Mouse (Mus musculus): Measurements from ENCODE around the gene Gm47429.
"Not testable (repeated sequence)": the region's sequence is repeated elsewhere in the genome, so short reads cannot be mapped to it uniquely, and the experiment has no call there.

Gm47429 gene

DNA sequence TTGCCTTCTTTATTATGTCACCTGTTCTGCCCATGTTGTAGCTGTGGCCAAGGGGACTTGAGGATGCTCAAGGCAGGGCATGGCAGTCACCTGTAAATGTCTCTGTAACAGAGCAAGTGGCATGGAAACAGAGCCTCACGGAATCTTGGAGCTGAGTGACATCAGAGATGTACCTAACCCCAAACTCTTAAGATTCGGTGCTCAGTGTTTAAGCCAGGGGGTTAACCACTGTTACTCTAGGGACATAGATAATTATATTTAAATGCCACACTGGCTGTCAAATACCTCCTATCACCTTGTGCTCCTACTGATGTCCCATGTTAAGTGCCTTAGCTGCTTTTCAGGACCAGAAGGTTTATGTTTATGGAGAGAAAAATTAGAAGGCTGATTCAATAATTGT, at the start of gene Gm47429:
TSS of gene Gm47429 (minus strand) at position 101 of the 400 bp plus-strand sequence.
- no peak for DNase-seq (ENCODE audit: low read depth)

DNA sequence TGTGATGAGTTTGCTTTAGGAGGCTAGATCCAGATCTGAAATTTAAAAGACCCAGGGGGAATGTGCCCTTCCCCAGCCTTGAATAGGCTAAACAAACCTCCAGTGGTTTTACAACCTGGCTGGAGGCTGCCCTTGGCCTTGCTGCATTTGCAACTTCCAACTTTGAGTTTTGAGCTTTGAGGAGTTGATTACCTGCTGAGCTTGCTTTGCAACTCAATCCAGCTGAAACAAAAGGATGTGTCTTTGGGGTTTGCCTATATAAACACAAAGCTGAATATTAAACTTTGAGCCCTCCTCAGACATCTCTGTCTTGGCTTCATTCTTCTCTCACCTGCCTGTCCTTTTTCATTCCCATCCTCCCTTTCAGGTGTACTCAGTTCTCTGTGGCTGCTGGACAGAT, 44.8 kb upstream of the Gm47429 start:
- not testable (repeated sequence) for DNase-seq (ENCODE audit: low read depth)

DNA sequence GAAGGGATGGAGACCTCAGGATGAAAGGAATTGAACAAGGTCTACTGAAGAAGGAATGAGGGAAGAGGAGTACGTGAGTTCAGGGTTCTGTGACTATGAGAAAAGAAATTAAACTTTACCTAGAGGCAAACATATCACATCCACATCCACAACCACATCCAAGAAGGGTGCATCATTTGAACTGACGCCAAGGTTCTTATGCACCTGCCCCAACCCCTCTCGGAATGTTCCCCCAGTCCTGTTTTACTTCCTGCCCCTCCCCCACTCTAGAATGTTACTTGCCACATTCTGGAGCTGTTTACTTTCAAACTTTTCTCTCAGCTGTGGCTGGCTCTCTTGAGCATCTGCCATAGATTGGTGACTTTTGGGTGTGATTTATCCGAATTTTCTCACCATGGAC, 23.3 kb upstream of the Gm47429 start, which contains the start of gene Nutm2:
TSS of gene Nutm2 (plus strand) at position 301 of the 400 bp plus-strand sequence.
- no peak for DNase-seq (ENCODE audit: low read depth)

DNA sequence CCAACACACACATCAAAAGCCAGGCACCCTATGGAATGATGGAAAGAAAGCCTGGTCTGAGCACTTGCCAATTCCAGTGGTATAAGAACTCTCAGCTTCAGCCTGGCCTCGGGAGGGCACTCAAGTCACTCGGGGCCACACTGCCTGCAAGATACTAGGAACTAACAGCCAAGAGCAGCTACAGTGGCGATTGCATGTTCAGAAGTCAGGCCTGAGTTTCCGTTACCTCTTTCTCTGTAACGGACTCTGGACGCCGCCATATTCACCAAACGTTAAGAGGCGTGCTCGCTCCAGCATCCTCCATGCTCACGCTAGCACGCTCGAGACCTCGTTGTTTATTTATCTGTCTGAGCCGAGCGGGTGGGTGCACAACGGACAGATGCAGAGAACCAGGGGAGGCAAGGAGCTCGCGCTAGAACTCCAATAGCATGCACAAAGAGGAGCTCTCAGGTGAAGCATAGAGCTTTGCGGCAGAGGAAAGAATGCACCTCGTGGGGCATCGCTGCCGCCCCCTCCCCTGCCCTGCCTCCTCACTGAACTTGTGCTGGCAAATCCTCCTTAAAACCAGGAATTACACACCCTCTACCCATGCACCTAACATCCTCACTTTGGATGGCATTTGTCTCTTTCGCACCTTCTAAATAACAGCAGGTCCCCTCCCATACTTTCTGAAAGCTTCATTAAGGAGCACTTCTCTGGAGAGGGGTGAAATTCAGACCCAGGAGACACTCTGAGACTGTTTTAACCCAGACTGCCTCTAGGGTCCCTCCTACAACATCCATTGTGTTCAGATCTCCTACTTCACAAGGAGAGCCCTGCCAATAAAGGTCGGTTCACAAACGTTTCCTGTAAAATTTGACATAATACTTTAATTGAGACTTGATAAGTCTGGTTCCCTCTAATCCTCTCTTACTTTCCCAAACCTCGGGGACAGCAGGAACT, 21.2 kb upstream of the Gm47429 start:
- DNase-seq (ENCODE audit: low read depth): no peak

DNA sequence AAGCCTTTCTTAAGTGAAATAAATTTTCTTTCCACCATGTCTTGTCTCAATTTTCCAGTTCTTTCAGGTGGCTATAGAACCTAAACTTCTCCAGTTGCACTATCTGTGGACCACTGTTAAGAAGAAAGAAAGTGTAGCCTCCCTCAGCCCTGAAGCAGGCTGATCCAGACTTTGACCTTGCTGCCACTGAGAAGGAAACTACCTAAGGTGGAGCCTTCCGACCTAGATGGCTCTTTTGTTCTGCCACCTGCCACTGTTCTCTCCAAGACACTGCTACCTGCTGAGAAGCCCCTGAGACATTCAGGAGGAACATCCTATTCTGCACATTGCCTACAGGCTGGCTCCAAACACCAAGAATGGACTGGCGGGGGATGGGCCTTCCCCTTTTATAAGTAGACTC, 16.7 kb upstream of the Gm47429 start:
- DNase-seq (ENCODE audit: low read depth): not testable (repeated sequence)

DNA sequence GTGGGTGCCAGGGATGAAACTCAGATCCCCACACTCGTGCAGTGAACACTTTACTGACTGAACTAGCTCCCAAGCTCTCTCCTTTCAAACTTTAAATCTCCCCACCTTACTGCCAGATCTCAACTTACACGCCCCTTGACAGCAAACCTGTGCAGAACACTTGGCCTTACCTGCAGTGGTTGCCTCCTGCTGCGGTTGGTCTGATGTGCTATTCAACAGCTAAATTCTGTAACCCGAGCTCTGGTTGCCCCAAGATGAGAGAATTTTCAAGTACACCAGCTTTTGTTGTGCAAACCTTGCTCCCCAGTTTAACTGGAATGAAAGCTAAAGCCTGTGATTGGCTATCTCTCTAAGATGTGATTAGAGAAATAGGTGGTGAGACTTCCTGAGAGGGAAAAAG, 9.7 kb upstream of the Gm47429 start:
- DNase-seq (ENCODE audit: low read depth): no peak

DNA sequence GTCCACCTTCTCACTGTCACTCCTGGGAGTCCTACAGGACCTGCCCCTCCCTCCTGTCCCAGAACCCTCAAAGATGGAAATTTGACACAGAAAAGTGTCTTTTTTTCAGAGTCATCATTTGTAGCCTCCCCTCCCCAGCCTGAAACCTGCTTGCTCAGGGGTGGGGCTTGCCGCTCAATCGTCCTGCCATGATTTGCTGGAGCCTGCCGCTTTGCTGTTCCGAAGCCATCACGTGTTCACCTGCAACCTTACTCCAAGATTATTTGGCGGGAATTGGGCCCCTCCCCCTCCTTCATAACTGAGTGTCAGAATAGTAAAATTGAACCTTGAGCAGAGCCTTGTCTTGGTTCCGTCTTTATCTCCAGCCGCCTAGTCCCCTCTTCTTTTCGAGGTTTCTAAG, 8.6 kb upstream of the Gm47429 start:
- DNase-seq (ENCODE audit: low read depth): not testable (repeated sequence)

DNA sequence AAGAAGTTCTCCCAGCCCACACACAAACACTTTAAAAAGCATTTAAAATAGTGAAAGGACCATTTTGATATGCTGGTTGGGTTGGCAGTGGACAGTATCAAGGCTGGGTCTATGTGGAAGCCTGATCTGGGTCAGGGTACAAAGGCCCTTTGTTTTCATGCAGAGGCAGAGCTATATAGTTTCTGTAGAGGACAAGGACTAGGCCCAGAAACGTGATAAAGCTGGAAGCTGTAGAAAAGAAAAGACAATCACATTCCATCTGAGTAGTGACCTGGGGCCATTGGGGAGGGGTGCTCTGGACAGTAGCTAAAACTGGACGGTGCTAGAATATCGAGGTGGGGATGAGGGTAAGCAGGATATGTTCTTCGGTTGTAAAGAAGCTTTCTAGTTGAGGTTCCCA, 1.5 kb upstream of the Gm47429 start:
- no peak for DNase-seq (ENCODE audit: low read depth)

DNA sequence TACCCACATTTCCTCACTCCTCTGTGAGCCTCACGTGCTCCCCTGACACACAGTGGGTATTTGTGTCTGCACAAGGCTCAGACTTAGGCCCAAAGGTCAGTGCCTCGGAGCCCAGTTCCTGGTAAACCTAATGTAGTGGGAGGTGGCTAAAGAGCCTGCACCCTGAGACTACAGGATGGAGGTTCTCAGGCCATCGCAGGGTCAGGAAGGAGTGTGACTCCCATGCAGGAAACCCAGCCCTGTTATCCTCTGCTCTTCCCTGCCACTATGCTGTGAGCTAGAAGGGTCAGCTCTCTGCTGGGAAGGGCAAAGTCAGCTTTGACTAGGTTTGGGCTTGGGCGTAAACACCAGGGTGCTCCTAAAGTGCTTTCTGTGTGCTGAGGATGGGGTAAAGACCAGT, 17.0 kb downstream of the Gm47429 start:
- no peak for DNase-seq (ENCODE audit: low read depth)

DNA sequence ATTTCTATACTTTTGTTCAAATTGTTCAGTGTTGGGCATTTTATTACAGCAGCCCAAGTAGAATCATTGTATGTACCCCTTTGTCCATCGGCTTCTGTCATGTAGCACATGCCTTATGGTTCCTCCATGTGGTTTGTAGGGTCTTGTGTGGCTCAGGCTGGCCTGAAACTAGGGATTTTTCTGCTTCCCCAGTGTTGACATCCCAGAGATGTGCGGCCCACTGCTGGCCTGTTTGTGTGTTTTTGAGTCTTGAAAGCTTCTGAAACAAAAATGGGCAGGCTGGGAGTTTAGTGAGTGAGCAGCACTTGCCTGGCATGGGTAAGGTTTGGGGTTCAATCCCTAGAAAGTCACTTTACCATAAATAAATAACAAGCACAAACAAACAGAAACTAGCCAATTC, 19.2 kb downstream of the Gm47429 start:
- DNase-seq (ENCODE audit: low read depth): no peak

DNA sequence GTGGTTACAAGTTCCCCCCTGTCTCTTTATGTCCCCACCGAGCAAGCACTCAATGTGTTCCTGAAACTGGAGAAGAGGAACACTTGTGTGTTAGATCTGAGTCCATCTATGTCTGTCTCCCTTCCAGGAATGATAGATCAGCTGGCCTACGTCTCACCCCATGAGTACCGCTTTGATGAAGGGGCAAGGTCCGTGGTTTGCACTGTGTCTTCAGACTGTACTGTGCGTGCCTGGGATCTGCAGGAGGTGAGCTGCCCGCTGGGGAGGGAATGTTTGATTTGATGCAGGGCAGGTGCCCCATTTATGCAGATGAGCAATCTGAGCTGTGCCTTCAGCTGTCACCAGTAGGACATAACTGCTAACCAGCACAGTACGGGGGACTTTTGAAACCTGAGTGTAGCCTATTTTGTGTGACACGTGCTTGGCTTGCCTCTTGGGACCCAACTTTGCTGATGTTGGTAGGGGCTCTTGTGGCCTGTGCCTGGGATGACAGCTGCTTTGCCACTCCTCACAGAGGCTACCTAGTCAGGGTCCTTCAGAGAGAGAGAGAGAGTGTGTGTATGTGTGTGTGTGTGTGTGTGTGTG, 20.0 kb downstream of the Gm47429 start:
- DNase-seq (ENCODE audit: low read depth): no peak

DNA sequence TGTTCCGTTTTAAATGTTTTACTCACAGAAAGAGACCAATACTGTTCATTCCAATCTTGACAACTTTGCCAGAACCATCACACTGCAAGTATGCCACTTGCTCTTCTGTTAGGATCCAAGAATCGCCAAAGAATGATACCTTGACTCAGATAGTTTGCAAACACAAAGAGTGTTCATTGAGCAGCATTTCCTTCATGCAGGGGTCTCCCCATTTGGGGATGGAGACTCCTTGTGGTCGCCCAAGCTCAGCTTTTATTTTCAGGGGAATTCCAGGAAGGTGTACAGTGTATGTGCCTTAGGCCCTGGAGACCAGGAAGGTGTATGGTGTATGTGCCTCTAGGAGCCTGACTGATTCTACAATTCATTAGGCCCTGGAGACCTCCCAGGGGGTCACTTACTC, 25.3 kb downstream of the Gm47429 start:
- DNase-seq (ENCODE audit: low read depth): no peak

DNA sequence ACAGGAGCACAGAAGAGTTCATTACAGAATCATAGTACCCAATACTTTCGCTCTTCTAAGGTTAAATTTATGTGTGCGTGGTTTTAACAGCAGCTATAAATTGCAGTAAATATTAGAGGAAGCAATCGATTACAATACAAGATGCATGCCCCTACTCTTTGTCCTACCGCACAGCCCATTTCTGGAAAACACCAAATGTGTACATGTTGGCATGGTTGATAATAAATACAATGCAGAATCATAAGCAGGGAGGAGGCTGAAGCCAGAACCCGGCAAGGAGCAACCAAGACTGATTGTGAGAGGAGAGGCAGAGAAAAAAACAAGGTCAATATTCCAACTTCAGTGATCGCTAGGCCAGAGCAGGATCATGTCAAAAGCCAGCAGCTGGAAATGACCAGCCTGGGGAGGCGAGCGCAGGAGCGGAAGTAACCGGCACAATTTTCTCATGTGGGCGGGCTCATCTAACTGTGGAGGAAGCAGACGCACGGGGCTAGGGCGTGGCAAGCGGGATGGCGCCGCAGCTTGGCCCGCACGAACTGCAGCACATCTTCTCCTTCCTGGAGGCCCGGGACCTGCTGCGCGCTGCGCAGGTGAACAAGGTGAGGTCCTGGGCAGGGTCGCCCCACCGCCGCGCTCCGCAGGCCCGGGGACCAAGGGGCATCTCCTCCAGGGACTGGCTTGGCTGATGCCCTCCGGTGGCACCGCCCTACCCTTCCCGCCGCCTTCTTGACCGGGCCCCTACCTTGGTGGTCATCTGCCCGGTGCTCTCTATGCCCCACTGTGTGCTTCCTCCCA, 26.1 kb downstream of the Gm47429 start, which contains the start of gene Fbxw17:
TSS of gene Fbxw17 (plus strand) at position 476 of the 795 bp plus-strand sequence.
- DNase-seq (ENCODE audit: low read depth): peak; percentile 52

Measured in c-Kit-positive CD71-negative TER-119-negative erythroid progenitor cells, embryonic 14.5 days (primary cell).